Mouse (Mus musculus): ENCODE results near the gene Filip1.

DNA sequence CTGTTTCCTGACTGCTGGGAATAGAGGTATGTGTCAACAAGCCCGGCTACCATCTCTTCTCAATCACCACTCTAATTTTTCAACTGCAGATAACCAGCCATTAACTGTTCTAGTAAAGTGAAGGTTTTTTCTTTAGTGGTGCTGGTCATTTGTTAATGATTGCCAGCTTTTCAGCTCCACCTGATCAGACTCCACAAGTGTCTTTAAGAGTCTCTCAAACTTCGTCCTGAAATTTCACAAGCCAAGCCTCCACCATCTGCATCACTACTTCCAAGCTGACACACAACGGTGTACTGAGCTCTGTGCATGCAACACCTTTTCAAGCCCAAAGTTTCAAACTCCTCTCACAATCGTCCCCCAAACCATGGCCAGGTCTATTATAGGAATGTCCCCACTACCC lies 247.3 kb downstream of the Filip1 start:
- no peak for TF ChIP-seq CTCF (IDR thresholded peaks at IDR 0.05)
- TF ChIP-seq EP300 (IDR thresholded peaks at IDR 0.05), result peak; percentile 66
